Mouse (Mus musculus): ENCODE data around the gene Igflr1.

GRCm38 (mm10) chr7:30593579-30594509, 28.6 kb downstream of the Igflr1 start:
- TF ChIP-seq GATA1 (IDR thresholded peaks at IDR 0.05; ENCODE audit: borderline replicate concordance, low read length) (no peak), FLI1 (IDR thresholded peaks at IDR 0.05; ENCODE audit: low read length) (no peak)

Data from megakaryocyte, embryonic 14.5 days (primary cell).